Mouse (Mus musculus) testis, adult 2 months (tissue): Measurements from ENCODE around the gene Ppif. TPM values are rescaled to one million over a fixed set of nuclear protein-coding genes. Genes with fewer than 3 reads are reported as not detected.

ENCODE experiments used
- H3K27ac ChIP-seq: fragments of 200-500 bp; 2 replicates; pipeline ENCODE4 v1.5.1; 2012; ENCODE audit warnings: low read depth, low read length; ENCODE audit not compliant: control insufficient read depth, insufficient read depth
- H3K27me3 ChIP-seq: fragments of 200-500 bp; 2 replicates; pipeline ENCODE4 v1.6.1; 2012; ENCODE audit warnings: mild to moderate bottlenecking, low read length, moderate library complexity; ENCODE audit not compliant: control insufficient read depth, insufficient read depth
- H3K36me3 ChIP-seq: fragments of 200-500 bp; 2 replicates; pipeline ENCODE4 v1.6.1; 2012; ENCODE audit warnings: mild to moderate bottlenecking, low read length; ENCODE audit not compliant: control insufficient read depth, insufficient read depth
- H3K4me1 ChIP-seq: fragments of 200-500 bp; 2 replicates; pipeline ENCODE4 v1.6.1; 2012; ENCODE audit warnings: low read length; ENCODE audit not compliant: control insufficient read depth, insufficient read depth
- H3K4me3 ChIP-seq: fragments of 200-500 bp; 2 replicates; pipeline ENCODE4 v1.5.1; 2012; ENCODE audit warnings: low read depth, mild to moderate bottlenecking, low read length, moderate library complexity, mixed read lengths; ENCODE audit not compliant: control insufficient read depth
- CTCF ChIP-seq: fragments of 200-500 bp; IDR thresholded peaks from 2 replicates; pipeline ENCODE4 v1.5.1; 2012; ENCODE audit warnings: low read depth, mild to moderate bottlenecking, inconsistent platforms, low read length, moderate library complexity; ENCODE audit not compliant: control insufficient read depth, insufficient read depth, insufficient replicate concordance
- POLR2A ChIP-seq: fragments of 200-500 bp; IDR thresholded peaks from 2 replicates; pipeline ENCODE4 v1.6.1; 2012; ENCODE audit warnings: low read depth, mild to moderate bottlenecking, inconsistent platforms, low read length, moderate library complexity; ENCODE audit not compliant: control insufficient read depth
- polyA plus RNA-seq: library from polyadenylated mRNA; depleted of rRNA; stranded (reverse); fragments of >200 nt; gene quantifications from 2 replicates; pipeline ENCODE4 v1.2.3, GENCODE M21; 2012

The Ppif gene
- polyA plus RNA-seq, 1 experiment, result 12.5 TPM

- Histone ChIP-seq H3K4me1 (peaks cover 7% of the 10 kb centered on the region), H3K4me3 (no peak overlapping the region), H3K27me3 (no peaks in the 10 kb centered on the region), H3K27ac (no peak overlapping the region), H3K36me3 (no peaks in the 10 kb centered on the region)
- TF ChIP-seq POLR2A (no peak), CTCF (no peak)
These were observed 46.1 kb downstream of the Ppif start for GRCm38 (mm10) chr14:25739957-25740565.

- Histone ChIP-seq H3K4me3 (no peak overlapping the region), H3K4me1 (peaks cover 2% of the 10 kb centered on the region; the same call in 1 of the 2 replicates), H3K27me3 (no peaks in the 10 kb centered on the region), H3K27ac (no peak overlapping the region), H3K36me3 (no peaks in the 10 kb centered on the region)
- TF ChIP-seq POLR2A, result no peak
- TF ChIP-seq CTCF, result no peak
These were observed 47.3 kb downstream of the Ppif start for GRCm38 (mm10) chr14:25741211-25741610.

GRCm38 (mm10) chr14:25741840-25742367 is 48.0 kb downstream of the Ppif start:
- TF ChIP-seq CTCF, result no peak
- no peak for TF ChIP-seq POLR2A
- Histone ChIP-seq H3K4me1 (peaks cover 4% of the 10 kb centered on the region; the same call in 1 of the 2 replicates), H3K27me3 (no peaks in the 10 kb centered on the region), H3K27ac (no peak overlapping the region), H3K36me3 (no peaks in the 10 kb centered on the region), H3K4me3 (no peak overlapping the region)

- H3K27me3 ChIP-seq, result no peaks in the 10 kb centered on the region
- TF ChIP-seq CTCF (no peak), POLR2A (no peak)
- no peak overlapping the region for H3K4me3 ChIP-seq
- H3K36me3 ChIP-seq, result no peaks in the 10 kb centered on the region
- no peak overlapping the region for H3K27ac ChIP-seq
- H3K4me1 ChIP-seq, result peaks cover 7% of the 10 kb centered on the region; the same call in 1 of the 2 replicates
These were observed 49.0 kb downstream of the Ppif start for GRCm38 (mm10) chr14:25742943-25743342.

- no peaks in the 10 kb centered on the region for H3K27me3 ChIP-seq
- no peak overlapping the region for H3K4me3 ChIP-seq
- H3K36me3 ChIP-seq, result no peaks in the 10 kb centered on the region
- TF ChIP-seq CTCF (peak; percentile 2; the same call in 1 of the 2 replicates), POLR2A (no peak)
- H3K27ac ChIP-seq, result peak overlapping the region; percentile 5; the same call in 1 of the 2 replicates
- peaks cover 7% of the 10 kb centered on the region; the same call in 1 of the 2 replicates for H3K4me1 ChIP-seq
These were observed 51.6 kb downstream of the Ppif start for GRCm38 (mm10) chr14:25745365-25746184.

- H3K4me3 ChIP-seq, result no peak overlapping the region
- peaks cover 7% of the 10 kb centered on the region; the same call in 1 of the 2 replicates for H3K4me1 ChIP-seq
- no peak overlapping the region; the same call in 1 of the 2 replicates for H3K27ac ChIP-seq
- no peaks in the 10 kb centered on the region for H3K27me3 ChIP-seq
- H3K36me3 ChIP-seq, result no peaks in the 10 kb centered on the region
- TF ChIP-seq POLR2A (no peak), CTCF (no peak)
These were observed 52.4 kb downstream of the Ppif start for GRCm38 (mm10) chr14:25746371-25746770.

- Histone ChIP-seq H3K27ac (no peak overlapping the region), H3K36me3 (no peaks in the 10 kb centered on the region), H3K27me3 (no peaks in the 10 kb centered on the region), H3K4me1 (peaks cover 7% of the 10 kb centered on the region; the same call in 1 of the 2 replicates), H3K4me3 (no peak overlapping the region)
- TF ChIP-seq CTCF (no peak), POLR2A (no peak)
These were observed 53.3 kb downstream of the Ppif start for GRCm38 (mm10) chr14:25746971-25747945.
